20 mouse cellular contexts compared by ENCODE assay signal in genomic region chrX:139550456-139550855, GRCm38 (mm10). TPM values are rescaled to one million over a fixed set of nuclear protein-coding genes. Genes with fewer than 3 reads are reported as not detected.
DNase-seq lines count a peak whose midpoint lies in the region; ATAC-seq and TF ChIP-seq lines count a peak whose summit lies in the region.
"Had no signal": no experiment of that assay in that cellular context is flagged by ENCODE, and none has a peak within 500 bp of the region (broad histone marks: within the 10 kb centered on the region; RNA-seq: fewer than 3 reads in every experiment).

No protein-coding gene starts in this region.

- ATAC-seq in lung, embryonic 14.5 days (ENCODE audit: insufficient read depth), result no peak
- ATAC-seq in intestine, postnatal 0 days, result peak; percentile 87
- ATAC-seq in stomach, postnatal 0 days (ENCODE audit: low FRiP score, low TSS enrichment), result peak; percentile 68; the same call in 1 of the 2 replicates
- no peak for ATAC-seq in hindbrain, embryonic 13.5 days (ENCODE audit: low FRiP score)
- ATAC-seq: activated CD4-positive, CD25-positive, alpha-beta regulatory T cell, adult 4 months; forebrain, postnatal 0 days; liver, postnatal 0 days; Patski had no signal

- H3K9me3 ChIP-seq in lung, embryonic 14.5 days (ENCODE audit: low read depth, low read length), result no peaks in the 10 kb centered on the region
- no peaks in the 10 kb centered on the region for H3K9me3 ChIP-seq in intestine, postnatal 0 days (ENCODE audit: control insufficient read depth)
- H3K9me3 ChIP-seq in stomach, postnatal 0 days (ENCODE audit: control insufficient read depth, low read length), result no peaks in the 10 kb centered on the region
- no peaks in the 10 kb centered on the region for H3K9me3 ChIP-seq in hindbrain, embryonic 13.5 days
- H3K9me3 ChIP-seq: forebrain, embryonic 10.5 days; limb, embryonic 15.5 days; midbrain, embryonic 10.5 days had no signal

- no peak overlapping the region for H3K27ac ChIP-seq in lung, embryonic 14.5 days (ENCODE audit: low read depth)
- no peak overlapping the region; the same call in 1 of the 2 replicates for H3K27ac ChIP-seq in intestine, postnatal 0 days (ENCODE audit: low read depth, low read length)
- no peak overlapping the region for H3K27ac ChIP-seq in stomach, postnatal 0 days (replicated peaks)
- no peak overlapping the region for H3K27ac ChIP-seq in hindbrain, embryonic 13.5 days
- H3K27ac ChIP-seq: forebrain, embryonic 10.5 days; layer of hippocampus, adult 2 months; limb, embryonic 15.5 days; midbrain, embryonic 10.5 days had no signal

- H3K27me3 ChIP-seq in lung, embryonic 14.5 days (ENCODE audit: insufficient read depth, low read length), result no peaks in the 10 kb centered on the region
- no peaks in the 10 kb centered on the region for H3K27me3 ChIP-seq in intestine, postnatal 0 days (replicated peaks; ENCODE audit: control insufficient read depth, insufficient read depth, low read length)
- no peaks in the 10 kb centered on the region for H3K27me3 ChIP-seq in stomach, postnatal 0 days (ENCODE audit: control insufficient read depth, insufficient read depth, low read length)
- H3K27me3 ChIP-seq in hindbrain, embryonic 13.5 days, result no peaks in the 10 kb centered on the region
- H3K27me3 ChIP-seq: limb, embryonic 15.5 days had no signal

- no peak overlapping the region for H3K4me3 ChIP-seq in lung, embryonic 14.5 days (ENCODE audit: low read depth, low read length)
- no peak overlapping the region for H3K4me3 ChIP-seq in intestine, postnatal 0 days (ENCODE audit: low read depth, low read length)
- H3K4me3 ChIP-seq in stomach, postnatal 0 days (ENCODE audit: low read depth, low read length), result no peak overlapping the region
- no peak overlapping the region for H3K4me3 ChIP-seq in hindbrain, embryonic 13.5 days
- H3K4me3 ChIP-seq: forebrain, embryonic 10.5 days; layer of hippocampus, adult 2 months; limb, embryonic 15.5 days; midbrain, embryonic 10.5 days had no signal

- H3K4me1 ChIP-seq in lung, embryonic 14.5 days (ENCODE audit: insufficient read depth), result no peaks in the 10 kb centered on the region
- no peaks in the 10 kb centered on the region for H3K4me1 ChIP-seq in intestine, postnatal 0 days (replicated peaks; ENCODE audit: control insufficient read depth, insufficient read depth, low read length)
- H3K4me1 ChIP-seq in stomach, postnatal 0 days (replicated peaks; ENCODE audit: control insufficient read depth, insufficient read depth), result no peaks in the 10 kb centered on the region
- no peaks in the 10 kb centered on the region for H3K4me1 ChIP-seq in hindbrain, embryonic 13.5 days (replicated peaks)
- H3K4me1 ChIP-seq: forebrain, embryonic 10.5 days; limb, embryonic 15.5 days; midbrain, embryonic 10.5 days had no signal

- TF ChIP-seq CTCF in lung, embryonic 14.5 days (IDR thresholded peaks at IDR 0.05; ENCODE audit: low read depth), result no peak
- TF ChIP-seq CTCF in intestine, postnatal 0 days (IDR thresholded peaks at IDR 0.05; ENCODE audit: low read depth), result no peak
- no peak for TF ChIP-seq CTCF in stomach, postnatal 0 days (IDR thresholded peaks at IDR 0.05; ENCODE audit: low read depth)

- TF ChIP-seq EP300 in stomach, postnatal 0 days (optimal IDR thresholded peaks at IDR 0.05), result no peak

- no peak overlapping the region for H3K9ac ChIP-seq in lung, embryonic 14.5 days
- H3K9ac ChIP-seq in intestine, postnatal 0 days (ENCODE audit: low read depth, low read length), result no peak overlapping the region
- H3K9ac ChIP-seq in stomach, postnatal 0 days (ENCODE audit: low read length), result no peak overlapping the region
- H3K9ac ChIP-seq in hindbrain, embryonic 13.5 days, result no peak overlapping the region
- H3K9ac ChIP-seq: forebrain, postnatal 0 days; limb, embryonic 15.5 days; liver, postnatal 0 days had no signal

- peak; percentile 3 for DNase-seq in lung, embryonic 14.5 days
- DNase-seq in lung, postnatal 4 days, result no peak
- peak; percentile 62 for DNase-seq in adipocyte (ENCODE audit: low spot score)
- no peak for DNase-seq in stomach, postnatal 0 days (ENCODE audit: low spot score)
- no peak for DNase-seq in layer of hippocampus, adult 8-10 months (ENCODE audit: low spot score in 2 of 2)
- DNase-seq: adrenal gland, postnatal 14 days; cerebellum, adult 18-20 months; cerebellum, postnatal 36 days; forebrain, postnatal 0 days; heart, adult 11 months; liver, postnatal 0 days; right cerebral cortex, postnatal 4 days had no signal

- no peak overlapping the region for H3K4me2 ChIP-seq in lung, embryonic 14.5 days
- no peak overlapping the region for H3K4me2 ChIP-seq in intestine, postnatal 0 days (replicated peaks; ENCODE audit: low read depth)
- no peak overlapping the region for H3K4me2 ChIP-seq in stomach, postnatal 0 days (replicated peaks; ENCODE audit: low read depth)
- no peak overlapping the region for H3K4me2 ChIP-seq in hindbrain, embryonic 13.5 days
- H3K4me2 ChIP-seq: limb, embryonic 15.5 days had no signal

- H3K36me3 ChIP-seq in lung, embryonic 14.5 days (ENCODE audit: insufficient read depth), result no peaks in the 10 kb centered on the region
- H3K36me3 ChIP-seq in intestine, postnatal 0 days (ENCODE audit: control insufficient read depth, insufficient read depth), result no peaks in the 10 kb centered on the region
- H3K36me3 ChIP-seq in stomach, postnatal 0 days (ENCODE audit: control insufficient read depth, insufficient read depth, low read length), result no peaks in the 10 kb centered on the region
- H3K36me3 ChIP-seq in hindbrain, embryonic 13.5 days, result no peaks in the 10 kb centered on the region
- H3K36me3 ChIP-seq: forebrain, embryonic 10.5 days; limb, embryonic 15.5 days; midbrain, embryonic 10.5 days had no signal

- WGBS in lung, embryonic 14.5 days, result 68% methylated on average over 5 of the region's 5 CpGs
- WGBS in intestine, postnatal 0 days, result 59% methylated on average over 5 of the region's 5 CpGs
- WGBS in stomach, postnatal 0 days, result 64% methylated on average over 5 of the region's 5 CpGs
- WGBS in hindbrain, embryonic 13.5 days, result 80% methylated on average over 5 of the region's 5 CpGs

RNA-seq across cellular contexts. Expression of gene Rnf128, which starts 12.7 kb away (rescaled TPM):
- polyA plus RNA-seq in lung, embryonic 14.5 days (2014; fragmentation: Nextera tagmentation; extraction: Ambion mirVana), result 3.1 and 3.4 TPM in 2 replicates
- 273 and 282 TPM in 2 replicates for polyA plus RNA-seq in intestine, postnatal 0 days (2015; fragmentation: Nextera tagmentation; extraction: Ambion mirVana)
- polyA plus RNA-seq in stomach, postnatal 0 days (2015; fragmentation: Nextera tagmentation; extraction: Ambion mirVana), result 104 and 114 TPM in 2 replicates
- 10 to 100 TPM; 21.6 to 33.8 (median 30.3) TPM for total RNA-seq in layer of hippocampus, adult 8-10 months (2022)
- 2.1 and 2.4 TPM in 2 replicates for polyA plus RNA-seq in hindbrain, embryonic 13.5 days (2015; fragmentation: Nextera tagmentation; extraction: Ambion mirVana)

Comparison
In these comparisons a context has a peak if more than half of its experiments do, and no peak if none do; other contexts are left out.
1. DNase-seq: peak in lung, embryonic 14.5 days (single experiment) and adipocyte (single experiment); none in lung, postnatal 4 days (0 of 2), stomach, postnatal 0 days (single experiment) and layer of hippocampus, adult 8-10 months (0 of 2).
2. ATAC-seq: peak in intestine, postnatal 0 days (single experiment) and stomach, postnatal 0 days (single experiment); none in lung, embryonic 14.5 days (single experiment) and hindbrain, embryonic 13.5 days (single experiment).
3. RNA of gene Rnf128, which starts 12.7 kb away (polyA plus RNA-seq): 273 to 282 TPM in intestine, postnatal 0 days and 104 to 114 TPM in stomach, postnatal 0 days; 3.1 to 3.4 TPM in lung, embryonic 14.5 days and 2.1 to 2.4 TPM in hindbrain, embryonic 13.5 days; every median in the first group is over 10 times any median in the second.